Mouse (Mus musculus) stomach, embryonic 15.5 days (tissue): Measurements from ENCODE around the gene St6galnac3. TPM values are rescaled to one million over a fixed set of nuclear protein-coding genes. Genes with fewer than 3 reads are reported as not detected.

ENCODE experiments used
- ATAC-seq: fragments of 200-750 bp; cut with Nextera tagmentation; 2 replicates; pipeline ENCODE4 v1.8.0; 2017; ENCODE audit warnings: low read depth, moderate number of reproducible peaks, moderate TSS enrichment; ENCODE audit not compliant: insufficient read depth, low FRiP score
- H3K27ac ChIP-seq: fragments of 300-500 bp; sonication (generic); 2 replicates; pipeline ENCODE4 v1.5.1; 2015; ENCODE audit warnings: mild to moderate bottlenecking, inconsistent platforms
- H3K27me3 ChIP-seq: fragments of 300-500 bp; sonication (generic); replicated peaks from 2 replicates; pipeline ENCODE4 v1.6.1; 2015; ENCODE audit warnings: inconsistent platforms
- H3K36me3 ChIP-seq: fragments of 300-500 bp; sonication (generic); 2 replicates; pipeline ENCODE4 v1.6.1; 2015; ENCODE audit warnings: inconsistent platforms
- H3K4me1 ChIP-seq: fragments of 300-500 bp; sonication (generic); 2 replicates; pipeline ENCODE4 v1.6.1; 2015; ENCODE audit warnings: inconsistent platforms
- H3K4me2 ChIP-seq: fragments of 300-500 bp; sonication (generic); 2 replicates; pipeline ENCODE4 v1.6.1; 2015; ENCODE audit warnings: mild to moderate bottlenecking, inconsistent platforms
- H3K4me3 ChIP-seq: fragments of 300-500 bp; sonication (generic); replicated peaks from 2 replicates; pipeline ENCODE4 v1.5.1; 2015; ENCODE audit warnings: inconsistent platforms
- H3K9ac ChIP-seq: fragments of 300-500 bp; sonication (generic); 2 replicates; pipeline ENCODE4 v1.6.1; 2015; ENCODE audit warnings: inconsistent platforms
- H3K9me3 ChIP-seq: fragments of 300-500 bp; sonication (generic); 2 replicates; pipeline ENCODE4 v1.6.1; 2016; ENCODE audit warnings: inconsistent platforms
- WGBS: fragments of 180-500 bp; shearing (Covaris S2); methylation state at CpG from one replicate; pipeline ENCODE4 v1.1.7; 2015; 5-methylcytosine and 5-hydroxymethylcytosine counted together
- polyA plus RNA-seq: library from polyadenylated mRNA; unstranded; fragments of >200 nt; fragmentation: Nextera tagmentation; extraction: Ambion mirVana; gene quantifications from 2 replicates; pipeline ENCODE4 v1.2.1, GENCODE M21; 2015

St6galnac3 gene
- polyA plus RNA-seq, 1 experiment from 2014 or later, result 36.6 TPM

GRCm38 (mm10) chr3:153433010-153433409 is 292.0 kb downstream of the St6galnac3 start:
- no peaks in the 10 kb centered on the region for H3K4me1 ChIP-seq
- no peak overlapping the region for H3K9ac ChIP-seq
- no peaks in the 10 kb centered on the region for H3K36me3 ChIP-seq
- H3K9me3 ChIP-seq, result no peaks in the 10 kb centered on the region
- ATAC-seq, result no peak
- H3K4me3 ChIP-seq, result no peak overlapping the region
- no peak overlapping the region for H3K27ac ChIP-seq
- no peak overlapping the region for H3K4me2 ChIP-seq
- no peaks in the 10 kb centered on the region for H3K27me3 ChIP-seq
- WGBS, result 59% methylated on average over 8 of the region's 8 CpGs

GRCm38 (mm10) chr3:153432053-153432816 is 292.7 kb downstream of the St6galnac3 start:
- Histone ChIP-seq H3K4me1 (no peaks in the 10 kb centered on the region), H3K36me3 (no peaks in the 10 kb centered on the region), H3K9me3 (no peaks in the 10 kb centered on the region), H3K27ac (no peak overlapping the region), H3K4me2 (no peak overlapping the region), H3K27me3 (no peaks in the 10 kb centered on the region), H3K4me3 (no peak overlapping the region), H3K9ac (no peak overlapping the region)
- WGBS, result 78% methylated on average over 6 of the region's 6 CpGs
- ATAC-seq, result no peak

GRCm38 (mm10) chr3:153429840-153430239 is 295.1 kb downstream of the St6galnac3 start:
- ATAC-seq, result no peak
- no peak overlapping the region for H3K27ac ChIP-seq
- no peak overlapping the region for H3K4me2 ChIP-seq
- H3K9ac ChIP-seq, result no peak overlapping the region
- 51% methylated on average over 8 of the region's 8 CpGs for WGBS
- H3K36me3 ChIP-seq, result no peaks in the 10 kb centered on the region
- H3K4me3 ChIP-seq, result no peak overlapping the region
- no peaks in the 10 kb centered on the region for H3K27me3 ChIP-seq
- H3K4me1 ChIP-seq, result no peaks in the 10 kb centered on the region
- no peaks in the 10 kb centered on the region for H3K9me3 ChIP-seq

- Histone ChIP-seq H3K4me2 (no peak overlapping the region), H3K36me3 (no peaks in the 10 kb centered on the region)
These were observed 303.1 kb downstream of the St6galnac3 start for GRCm38 (mm10) chr3:153421918-153422290.

GRCm38 (mm10) chr3:153421060-153421917 is 303.7 kb downstream of the St6galnac3 start:
- H3K9me3 ChIP-seq, result no peaks in the 10 kb centered on the region
- no peak overlapping the region for H3K4me3 ChIP-seq
- H3K27ac ChIP-seq, result no peak overlapping the region
- no peaks in the 10 kb centered on the region for H3K27me3 ChIP-seq
- no peak for ATAC-seq
- no peaks in the 10 kb centered on the region for H3K36me3 ChIP-seq
- H3K4me1 ChIP-seq, result no peaks in the 10 kb centered on the region
- H3K9ac ChIP-seq, result no peak overlapping the region
- WGBS, result 76% methylated on average over 14 of the region's 14 CpGs
- no peak overlapping the region for H3K4me2 ChIP-seq

More at GRCm38 (mm10) chr3:153421918-153422290, 303.1 kb downstream of the St6galnac3 start:
- H3K4me1 ChIP-seq, result no peaks in the 10 kb centered on the region
- 81% methylated on average over 7 of the region's 7 CpGs for WGBS
- no peaks in the 10 kb centered on the region for H3K9me3 ChIP-seq
- no peak overlapping the region for H3K4me3 ChIP-seq
- H3K27ac ChIP-seq, result no peak overlapping the region
- no peak for ATAC-seq
- H3K9ac ChIP-seq, result no peak overlapping the region
- H3K27me3 ChIP-seq, result no peaks in the 10 kb centered on the region

- H3K4me2 ChIP-seq, result no peak overlapping the region
- ATAC-seq, result no peak
- no peak overlapping the region for H3K9ac ChIP-seq
- no peaks in the 10 kb centered on the region for H3K27me3 ChIP-seq
- H3K9me3 ChIP-seq, result no peaks in the 10 kb centered on the region
- no peak overlapping the region for H3K4me3 ChIP-seq
- H3K27ac ChIP-seq, result no peak overlapping the region
- H3K36me3 ChIP-seq, result no peaks in the 10 kb centered on the region
- 77% methylated on average over 7 of the region's 7 CpGs for WGBS
- H3K4me1 ChIP-seq, result no peaks in the 10 kb centered on the region
These were observed 305.6 kb downstream of the St6galnac3 start for GRCm38 (mm10) chr3:153419331-153419730.

- no peak overlapping the region for H3K4me3 ChIP-seq
- no peak overlapping the region for H3K4me2 ChIP-seq
- no peaks in the 10 kb centered on the region for H3K4me1 ChIP-seq
- no peaks in the 10 kb centered on the region for H3K9me3 ChIP-seq
- no peaks in the 10 kb centered on the region for H3K36me3 ChIP-seq
- H3K9ac ChIP-seq, result no peak overlapping the region
- no peak overlapping the region for H3K27ac ChIP-seq
- 64% methylated on average over 9 of the region's 9 CpGs for WGBS
- no peak for ATAC-seq
- H3K27me3 ChIP-seq, result no peaks in the 10 kb centered on the region
These were observed 308.0 kb downstream of the St6galnac3 start for GRCm38 (mm10) chr3:153417001-153417400.

- WGBS, result 74% methylated on average over 4 of the region's 4 CpGs
- H3K9me3 ChIP-seq, result no peaks in the 10 kb centered on the region
- H3K36me3 ChIP-seq, result no peaks in the 10 kb centered on the region
- no peak overlapping the region for H3K9ac ChIP-seq
- H3K4me3 ChIP-seq, result no peak overlapping the region
- H3K27me3 ChIP-seq, result no peaks in the 10 kb centered on the region
- ATAC-seq, result no peak
- no peak overlapping the region for H3K27ac ChIP-seq
- H3K4me2 ChIP-seq, result no peak overlapping the region
- H3K4me1 ChIP-seq, result no peaks in the 10 kb centered on the region
These were observed 308.6 kb downstream of the St6galnac3 start for GRCm38 (mm10) chr3:153416383-153416782.

- H3K27ac ChIP-seq, result no peak overlapping the region
- no peak for ATAC-seq
- WGBS, result 87% methylated on average over 2 of the region's 2 CpGs
These were observed 310.8 kb downstream of the St6galnac3 start for GRCm38 (mm10) chr3:153414132-153414531.

GRCm38 (mm10) chr3:153409286-153409685 is 315.7 kb downstream of the St6galnac3 start:
- Histone ChIP-seq H3K4me1 (no peaks in the 10 kb centered on the region), H3K9me3 (no peaks in the 10 kb centered on the region), H3K27ac (no peak overlapping the region), H3K9ac (no peak overlapping the region), H3K4me2 (no peak overlapping the region), H3K4me3 (no peak overlapping the region), H3K36me3 (no peaks in the 10 kb centered on the region), H3K27me3 (no peaks in the 10 kb centered on the region)
- ATAC-seq, result no peak
- 87% methylated on average over 9 of the region's 9 CpGs for WGBS

More at GRCm38 (mm10) chr3:153414132-153414531, 310.8 kb downstream of the St6galnac3 start:
- Histone ChIP-seq H3K36me3 (no peaks in the 10 kb centered on the region), H3K4me3 (no peak overlapping the region), H3K9ac (no peak overlapping the region), H3K9me3 (no peaks in the 10 kb centered on the region), H3K4me2 (no peak overlapping the region), H3K4me1 (no peaks in the 10 kb centered on the region), H3K27me3 (no peaks in the 10 kb centered on the region)

- ATAC-seq, result no peak
- H3K4me1 ChIP-seq, result no peaks in the 10 kb centered on the region
- H3K9ac ChIP-seq, result no peak overlapping the region
- H3K27me3 ChIP-seq, result no peaks in the 10 kb centered on the region
- no peak overlapping the region for H3K27ac ChIP-seq
- H3K4me3 ChIP-seq, result no peak overlapping the region
- WGBS, result 85% methylated on average over 6 of the region's 6 CpGs
- H3K4me2 ChIP-seq, result no peak overlapping the region
- H3K9me3 ChIP-seq, result no peaks in the 10 kb centered on the region
- no peaks in the 10 kb centered on the region for H3K36me3 ChIP-seq
These were observed 316.6 kb downstream of the St6galnac3 start for GRCm38 (mm10) chr3:153408361-153408760.

- Histone ChIP-seq H3K27ac (no peak overlapping the region), H3K9me3 (no peaks in the 10 kb centered on the region), H3K9ac (no peak overlapping the region), H3K36me3 (no peaks in the 10 kb centered on the region), H3K4me2 (no peak overlapping the region), H3K4me3 (no peak overlapping the region), H3K27me3 (no peaks in the 10 kb centered on the region), H3K4me1 (no peaks in the 10 kb centered on the region)
- WGBS, result 90% methylated on average over 6 of the region's 6 CpGs
- ATAC-seq, result no peak
These were observed 317.3 kb downstream of the St6galnac3 start for GRCm38 (mm10) chr3:153407698-153408097.
